In the genomic region with DNA sequence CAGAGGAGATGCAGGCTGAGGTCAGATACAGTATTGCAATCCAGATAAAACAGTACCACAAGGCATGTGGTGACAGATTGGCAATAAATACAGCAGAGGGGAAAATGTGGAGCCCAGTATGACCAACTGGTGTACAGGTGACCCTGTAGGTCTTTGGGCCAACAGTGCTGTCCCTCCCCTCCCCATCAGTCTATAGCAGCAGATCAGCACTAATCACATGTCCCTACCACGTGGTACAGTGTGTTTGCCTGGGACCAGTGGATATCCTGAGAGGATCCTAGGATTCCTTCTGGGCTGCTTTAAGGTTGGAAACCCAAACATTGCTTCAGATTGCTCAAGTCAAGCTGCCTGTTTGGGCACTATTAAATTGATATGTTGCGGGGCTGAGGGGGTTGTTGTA, we compare ENCODE assay signal across 8 mouse cellular contexts. TPM values are rescaled to one million over a fixed set of nuclear protein-coding genes. Genes with fewer than 3 reads are reported as not detected.
A peak's percentile ranks its signal among the peaks of the same experiment; 100 is the strongest.
DNase-seq lines count a peak whose midpoint lies in the region; ATAC-seq and TF ChIP-seq lines count a peak whose summit lies in the region.

No protein-coding gene starts in this region.

- peaks cover 40% of the 10 kb centered on the region for H3K4me1 ChIP-seq in erythroblast, embryonic 14.5 days (ENCODE audit: control insufficient read depth)
- H3K4me1 ChIP-seq in forebrain, embryonic 16.5 days (replicated peaks; ENCODE audit: control insufficient read depth, insufficient read depth, low read length), result peaks cover 21% of the 10 kb centered on the region
- H3K4me1 ChIP-seq in liver, embryonic 14.5 days (replicated peaks; ENCODE audit: control insufficient read depth in 2 of 2, insufficient read depth in 2 of 2, low read length in 1 of 2), result peaks cover 12 to 14% of the 10 kb centered on the region in 2 experiments

- H3K4me2 ChIP-seq in forebrain, embryonic 16.5 days (ENCODE audit: low read length), result peak overlapping the region; percentile 94
- H3K4me2 ChIP-seq in liver, embryonic 14.5 days (ENCODE audit: low read depth), result peak overlapping the region; percentile 96

- H3K27me3 ChIP-seq in erythroblast, embryonic 14.5 days (ENCODE audit: control insufficient read depth), result no peaks in the 10 kb centered on the region
- H3K27me3 ChIP-seq in C2C12 (ENCODE audit: control insufficient read depth, insufficient read depth, insufficient read length), result no peaks in the 10 kb centered on the region
- H3K27me3 ChIP-seq in forebrain, embryonic 16.5 days (replicated peaks; ENCODE audit: control insufficient read depth, insufficient read depth, low read length), result no peaks in the 10 kb centered on the region
- no peaks in the 10 kb centered on the region for H3K27me3 ChIP-seq in liver, embryonic 14.5 days (ENCODE audit: control insufficient read depth, insufficient read depth, low read length)

- H3K9ac ChIP-seq in forebrain, embryonic 16.5 days (replicated peaks; ENCODE audit: low read depth, low read length), result no peak overlapping the region; the same call in 1 of the 2 replicates
- H3K9ac ChIP-seq in liver, embryonic 14.5 days (replicated peaks), result peak overlapping the region; percentile 93

- H3K79me2 ChIP-seq in C2C12 (ENCODE audit: control insufficient read depth, insufficient read depth), result peaks cover 44% of the 10 kb centered on the region

- H3K36me3 ChIP-seq in erythroblast, embryonic 14.5 days (ENCODE audit: control insufficient read depth), result peaks cover 52% of the 10 kb centered on the region
- peaks cover 49% of the 10 kb centered on the region for H3K36me3 ChIP-seq in C2C12 (ENCODE audit: control insufficient read depth, insufficient read depth)
- peaks cover 23% of the 10 kb centered on the region for H3K36me3 ChIP-seq in forebrain, embryonic 16.5 days (ENCODE audit: control insufficient read depth, insufficient read depth)
- H3K36me3 ChIP-seq in liver, embryonic 14.5 days (replicated peaks; ENCODE audit: control insufficient read depth, insufficient read depth, low read depth), result peaks cover 19% of the 10 kb centered on the region

- no peak for TF ChIP-seq CTCF in C2C12 (IDR thresholded peaks at IDR 0.05; ENCODE audit: control insufficient read depth, insufficient read depth, insufficient read length)
- no peak for TF ChIP-seq CTCF in liver, embryonic 14.5 days (IDR thresholded peaks at IDR 0.05; ENCODE audit: low read depth)

- ATAC-seq in erythroblast, adult 5-6 weeks (replicated peaks; ENCODE audit: low FRiP score, poor library complexity, severe bottlenecking), result no peak
- ATAC-seq in forebrain, embryonic 16.5 days, result no peak
- no peak for ATAC-seq in liver, embryonic 14.5 days (ENCODE audit: insufficient read depth)
- ATAC-seq in cerebellum, adult (ENCODE audit: insufficient number of reproducible peaks, low FRiP score, low TSS enrichment), result no peak

- 83% methylated on average over 2 of the region's 2 CpGs for WGBS in forebrain, embryonic 16.5 days
- 69% methylated on average over 2 of the region's 2 CpGs for WGBS in liver, embryonic 14.5 days (ENCODE audit: insufficient replicate concordance)

- no peak for DNase-seq in liver, embryonic 14.5 days (ENCODE audit: low read depth in 3 of 3, low spot score in 3 of 3)
- DNase-seq in adrenal gland, adult 18-20 months (ENCODE audit: low spot score in 2 of 2), result no peak
- no peak for DNase-seq in adrenal gland, postnatal 4 days (ENCODE audit: low spot score in 2 of 2)

- peak overlapping the region; percentile 85 for H3K4me3 ChIP-seq in erythroblast, embryonic 14.5 days (replicated peaks)
- peak overlapping the region; percentile 99 for H3K4me3 ChIP-seq in C2C12 (ENCODE audit: insufficient read depth, poor library complexity, severe bottlenecking)
- H3K4me3 ChIP-seq in forebrain, embryonic 16.5 days (replicated peaks; ENCODE audit: low read length), result peak overlapping the region; percentile 81
- peak overlapping the region; percentile 90 to 99 for H3K4me3 ChIP-seq in liver, embryonic 14.5 days (ENCODE audit: insufficient read depth in 1 of 2, low read depth in 2 of 2, low read length in 2 of 2)

- H3K79me3 ChIP-seq in C2C12 (ENCODE audit: low read depth), result peaks cover 27% of the 10 kb centered on the region

- H3K9me3 ChIP-seq in erythroblast, embryonic 14.5 days (ENCODE audit: control insufficient read depth, low read length), result no peaks in the 10 kb centered on the region
- H3K9me3 ChIP-seq in forebrain, embryonic 16.5 days (ENCODE audit: control insufficient read depth, low read length), result no peaks in the 10 kb centered on the region
- H3K9me3 ChIP-seq in liver, embryonic 14.5 days (ENCODE audit: control insufficient read depth, low read length), result no peaks in the 10 kb centered on the region

- H3ac ChIP-seq in C2C12 (ENCODE audit: control insufficient read depth, insufficient read length, low read depth), result peak overlapping the region; percentile 95

- no peak overlapping the region for H3K27ac ChIP-seq in forebrain, embryonic 16.5 days (ENCODE audit: low read length)
- H3K27ac ChIP-seq in liver, embryonic 14.5 days, result no peak overlapping the region; the same call in 1 of the 2 replicates

- TF ChIP-seq EP300 in liver, embryonic 14.5 days (IDR thresholded peaks at IDR 0.05; ENCODE audit: low read depth), result no peak

TF ChIP-seq in C2C12, 6 proteins besides CTCF, POLR2A, EP300 and RAD21:
- TF ChIP-seq MYOG (IDR thresholded peaks at IDR 0.05; ENCODE audit: control insufficient read depth, extremely low read depth, insufficient read length) (no peak), MYOD1 (IDR thresholded peaks at IDR 0.05; ENCODE audit: control insufficient read depth, insufficient read length, low read depth) (no peak), CEBPB (IDR thresholded peaks at IDR 0.05; ENCODE audit: low read depth) (no peak), MAX (IDR thresholded peaks at IDR 0.05) (no peak)

RNA-seq across cellular contexts. Expression of gene Man1b1, which starts 1.4 kb away (rescaled TPM):
- polyA plus RNA-seq in erythroblast, embryonic 14.5 days (2012), result 0.86 and 1.3 TPM in 2 replicates
- total RNA-seq in erythroblast, adult 5-6 weeks (2015; ENCODE audit: low replicate concordance), result 4.6 and 11.1 TPM in 2 replicates
- 13.2 and 28.3 TPM in 2 replicates for total RNA-seq in erythroblast, adult 5-6 weeks (2017; ENCODE audit: low replicate concordance)
- 38.0 TPM for polyA plus RNA-seq in C2C12 (2012; fragmentation: generic; extraction: Trizol)
- 50.6 and 54.6 TPM in 2 replicates for polyA plus RNA-seq in forebrain, embryonic 16.5 days (2015; fragmentation: Nextera tagmentation; extraction: Ambion mirVana)
- polyA plus RNA-seq in liver, embryonic 14.5 days (2012; rRNA removed), result 5.3 and 6.6 TPM in 2 replicates
- 25.4 and 28.2 TPM in 2 replicates for polyA plus RNA-seq in liver, embryonic 14.5 days (2014; fragmentation: Nextera tagmentation; extraction: Ambion mirVana)
- 10 to 100 TPM; 59.0 to 63.2 TPM for total RNA-seq in adrenal gland, adult 18-20 months (2021)
- 10 to 100 TPM; 57.5 to 62.5 TPM for total RNA-seq in adrenal gland, postnatal 4 days (2021)

RNA-seq across cellular contexts. Expression of gene Grin1, which starts 14.6 kb away (rescaled TPM):
- polyA plus RNA-seq in erythroblast, embryonic 14.5 days (2012), result not detected in 2 replicates
- total RNA-seq in erythroblast, adult 5-6 weeks (2015; ENCODE audit: low replicate concordance), result not detected in 2 replicates
- total RNA-seq in erythroblast, adult 5-6 weeks (2017; ENCODE audit: low replicate concordance), result not detected in 2 replicates
- polyA plus RNA-seq in C2C12 (2012; fragmentation: generic; extraction: Trizol), result 0.02 TPM
- 19.0 and 29.4 TPM in 2 replicates for polyA plus RNA-seq in forebrain, embryonic 16.5 days (2015; fragmentation: Nextera tagmentation; extraction: Ambion mirVana)
- 0.02 and 0.05 TPM in 2 replicates for polyA plus RNA-seq in liver, embryonic 14.5 days (2012; rRNA removed)
- 0.06 and 0.14 TPM in 2 replicates for polyA plus RNA-seq in liver, embryonic 14.5 days (2014; fragmentation: Nextera tagmentation; extraction: Ambion mirVana)
- total RNA-seq in adrenal gland, adult 18-20 months (2021), result 10 to 100 TPM; 10.0 to 10.5 TPM
- 10 to 100 TPM; 15.0 to 15.2 TPM for total RNA-seq in adrenal gland, postnatal 4 days (2021)

RNA-seq across cellular contexts. Expression of gene Dpp7, which starts 22.6 kb away (rescaled TPM):
- 0.24 and 0.76 TPM in 2 replicates for polyA plus RNA-seq in erythroblast, embryonic 14.5 days (2012)
- 13.3 TPM in 1 of 2 replicates, not detected in the other for total RNA-seq in erythroblast, adult 5-6 weeks (2015; ENCODE audit: low replicate concordance)
- total RNA-seq in erythroblast, adult 5-6 weeks (2017; ENCODE audit: low replicate concordance), result 2.6 TPM in 1 of 2 replicates, not detected in the other
- polyA plus RNA-seq in C2C12 (2012; fragmentation: generic; extraction: Trizol), result 22.4 TPM
- 21.5 and 26.9 TPM in 2 replicates for polyA plus RNA-seq in forebrain, embryonic 16.5 days (2015; fragmentation: Nextera tagmentation; extraction: Ambion mirVana)
- 9.3 and 10.6 TPM in 2 replicates for polyA plus RNA-seq in liver, embryonic 14.5 days (2012; rRNA removed)
- polyA plus RNA-seq in liver, embryonic 14.5 days (2014; fragmentation: Nextera tagmentation; extraction: Ambion mirVana), result 9.4 and 12.8 TPM in 2 replicates
- 10 to 100 TPM; 32.3 to 42.0 TPM for total RNA-seq in adrenal gland, adult 18-20 months (2021)
- total RNA-seq in adrenal gland, postnatal 4 days (2021), result 10 to 100 TPM; 32.1 to 33.9 TPM

RNA-seq across cellular contexts. Expression of gene Uap1l1, which starts 31.9 kb away (rescaled TPM):
- 0.04 and 0.17 TPM in 2 replicates for polyA plus RNA-seq in erythroblast, embryonic 14.5 days (2012)
- 7.7 and 13.3 TPM in 2 replicates for total RNA-seq in erythroblast, adult 5-6 weeks (2015; ENCODE audit: low replicate concordance)
- 0.51 and 3.9 TPM in 2 replicates for total RNA-seq in erythroblast, adult 5-6 weeks (2017; ENCODE audit: low replicate concordance)
- 96.6 TPM for polyA plus RNA-seq in C2C12 (2012; fragmentation: generic; extraction: Trizol)
- 3.3 and 7.5 TPM in 2 replicates for polyA plus RNA-seq in forebrain, embryonic 16.5 days (2015; fragmentation: Nextera tagmentation; extraction: Ambion mirVana)
- 2.9 and 3.8 TPM in 2 replicates for polyA plus RNA-seq in liver, embryonic 14.5 days (2012; rRNA removed)
- 9.3 and 14.1 TPM in 2 replicates for polyA plus RNA-seq in liver, embryonic 14.5 days (2014; fragmentation: Nextera tagmentation; extraction: Ambion mirVana)
- 10 to 100 TPM; 18.8 to 20.9 TPM for total RNA-seq in adrenal gland, adult 18-20 months (2021)
- total RNA-seq in adrenal gland, postnatal 4 days (2021), result 10 to 100 TPM; 18.6 to 24.0 TPM

RNA-seq across cellular contexts. Expression of gene Sapcd2, which starts 38.6 kb away (rescaled TPM):
- polyA plus RNA-seq in erythroblast, embryonic 14.5 days (2012), result 10.3 and 12.6 TPM in 2 replicates
- 3.3 and 8.8 TPM in 2 replicates for total RNA-seq in erythroblast, adult 5-6 weeks (2015; ENCODE audit: low replicate concordance)
- total RNA-seq in erythroblast, adult 5-6 weeks (2017; ENCODE audit: low replicate concordance), result 0.98 and 8.0 TPM in 2 replicates
- polyA plus RNA-seq in C2C12 (2012; fragmentation: generic; extraction: Trizol), result 25.8 TPM
- 23.8 and 29.9 TPM in 2 replicates for polyA plus RNA-seq in forebrain, embryonic 16.5 days (2015; fragmentation: Nextera tagmentation; extraction: Ambion mirVana)
- 20.1 and 21.5 TPM in 2 replicates for polyA plus RNA-seq in liver, embryonic 14.5 days (2012; rRNA removed)
- polyA plus RNA-seq in liver, embryonic 14.5 days (2014; fragmentation: Nextera tagmentation; extraction: Ambion mirVana), result 17.9 and 20.5 TPM in 2 replicates
- total RNA-seq in adrenal gland, adult 18-20 months (2021), result not detected
- 1 to 10 TPM; 9.3 to 9.4 TPM for total RNA-seq in adrenal gland, postnatal 4 days (2021)

Comparison
In these comparisons a context has a peak if more than half of its experiments do, and no peak if none do; other contexts are left out.
1. RNA of gene Grin1, which starts 14.6 kb away (polyA plus RNA-seq): 19.0 to 29.4 TPM in forebrain, embryonic 16.5 days; 0.02 to 0.14 TPM in liver, embryonic 14.5 days, 0.02 TPM in C2C12 (single experiment) and not detected in erythroblast, embryonic 14.5 days; every median in the first group is over 10 times any median in the second.
2. Peak in every context shown above with its lines, with median percentiles within 50 percentile points of each other: H3K4me3 ChIP-seq.